Mouse (Mus musculus) cerebellum, postnatal 36 days (tissue): Measurements from ENCODE around the gene Palmd.

Experiments used
- DNase-seq, 2 experiments: peaks; one replicate each; pipeline ENCODE4 v3.0.0; 2021 to 2022; ENCODE audit warnings: mixed read lengths in 2 of 2

Palmd gene

DNA sequence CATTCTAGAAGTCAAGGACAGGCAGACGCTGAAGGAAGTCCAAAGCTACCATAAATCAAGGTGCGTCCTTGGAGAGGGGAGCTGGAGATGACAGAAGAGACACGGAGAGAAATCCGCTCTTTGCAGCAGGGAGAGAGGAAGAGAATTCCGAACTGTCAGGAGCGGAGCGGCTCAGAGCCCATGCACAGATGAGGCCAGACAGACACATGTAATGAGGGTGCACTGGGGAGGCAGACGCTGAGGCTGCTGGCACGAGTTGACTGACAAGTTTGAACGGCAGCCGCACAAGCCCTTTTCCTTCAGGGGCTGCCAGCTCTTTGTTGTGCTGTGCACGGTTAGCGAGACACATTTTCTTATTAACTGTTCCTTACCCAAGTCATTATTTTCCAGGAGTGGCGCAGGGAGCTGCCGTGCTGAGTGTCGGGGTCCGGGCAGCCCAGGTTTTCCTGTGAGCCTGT is at the start of gene Palmd:
Gene Palmd (minus strand): TSS at position 448 of the 458 bp plus-strand sequence.
- peak; percentile 4 to 5 for DNase-seq

DNA sequence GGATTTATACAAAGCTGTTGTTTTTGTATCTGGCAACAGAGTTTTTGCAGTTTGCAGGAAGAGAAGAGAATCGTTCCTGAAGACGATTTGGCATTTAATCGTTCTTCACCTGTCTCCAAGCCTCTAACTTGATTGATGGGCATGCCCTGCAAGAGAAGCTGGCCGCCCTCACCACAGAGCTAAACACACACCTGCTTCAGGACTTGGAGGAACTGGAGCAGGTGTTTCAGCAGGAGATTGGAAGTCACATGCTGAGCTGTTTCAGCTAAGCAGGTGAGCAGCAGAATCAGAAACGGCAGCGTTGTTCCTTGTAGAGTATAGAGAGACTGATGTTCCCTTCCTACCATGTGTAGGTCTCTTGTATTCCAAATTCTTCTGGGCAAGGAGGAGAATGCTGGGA is 41.4 kb upstream of the Palmd start:
- no peak for DNase-seq

DNA sequence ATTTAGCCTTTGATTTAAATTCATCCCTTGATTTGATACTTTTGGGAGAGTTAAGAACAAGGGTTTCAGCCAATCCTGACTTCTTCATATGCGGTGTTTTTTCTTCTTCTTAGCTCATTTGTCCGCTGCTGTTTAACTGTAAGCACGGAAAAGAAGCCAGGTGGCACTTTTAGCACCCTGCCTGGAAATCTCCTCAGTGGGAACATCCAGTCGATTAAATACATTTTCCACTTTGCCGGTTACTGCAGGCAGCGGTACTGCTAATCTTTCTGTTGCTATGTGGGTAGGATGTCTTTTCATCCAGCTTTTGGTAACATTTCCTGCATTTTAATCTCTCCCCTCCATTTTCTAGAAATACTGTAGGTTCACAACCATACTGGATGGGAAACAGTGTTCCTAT is 38.6 kb upstream of the Palmd start:
- no peak for DNase-seq

DNA sequence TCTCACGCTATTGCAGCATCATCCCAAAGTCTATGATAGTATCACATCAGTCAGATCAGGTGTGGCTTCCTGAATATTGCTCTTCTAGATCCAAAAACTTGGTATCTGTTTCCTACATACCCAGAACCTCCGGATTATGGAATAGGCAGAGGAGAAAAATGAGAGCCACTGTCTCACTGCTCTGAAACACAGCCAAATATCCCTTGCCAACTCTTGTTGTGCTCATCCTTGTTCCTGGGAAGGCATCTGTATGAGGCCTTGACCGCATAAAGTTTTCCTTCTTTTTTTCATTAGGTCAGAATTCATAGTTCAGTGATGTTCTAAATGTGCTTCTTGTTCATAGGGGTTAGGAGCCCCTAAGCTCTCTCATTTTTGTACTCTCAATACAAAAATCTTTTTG is 37.8 kb upstream of the Palmd start:
- DNase-seq, result no peak

DNA sequence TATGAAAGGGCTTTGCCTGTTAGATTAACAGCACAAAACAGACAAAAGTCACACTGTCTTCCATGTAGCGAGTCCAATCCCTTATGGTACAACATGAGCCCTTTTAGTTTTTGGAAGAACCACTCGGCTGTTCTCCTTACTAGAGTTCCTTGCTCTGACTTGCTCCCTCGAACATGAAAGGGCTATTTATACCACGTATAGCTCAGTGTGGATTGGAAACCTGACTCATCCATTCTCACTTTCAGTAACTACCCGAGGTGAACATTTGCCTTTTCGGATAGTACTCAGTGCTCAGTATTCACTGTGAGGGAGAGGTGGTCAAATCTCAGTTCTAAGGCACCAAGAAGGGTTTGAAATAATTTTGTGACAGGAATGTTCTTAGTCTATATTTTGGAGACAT is 34.6 kb upstream of the Palmd start:
- DNase-seq, result no peak

DNA sequence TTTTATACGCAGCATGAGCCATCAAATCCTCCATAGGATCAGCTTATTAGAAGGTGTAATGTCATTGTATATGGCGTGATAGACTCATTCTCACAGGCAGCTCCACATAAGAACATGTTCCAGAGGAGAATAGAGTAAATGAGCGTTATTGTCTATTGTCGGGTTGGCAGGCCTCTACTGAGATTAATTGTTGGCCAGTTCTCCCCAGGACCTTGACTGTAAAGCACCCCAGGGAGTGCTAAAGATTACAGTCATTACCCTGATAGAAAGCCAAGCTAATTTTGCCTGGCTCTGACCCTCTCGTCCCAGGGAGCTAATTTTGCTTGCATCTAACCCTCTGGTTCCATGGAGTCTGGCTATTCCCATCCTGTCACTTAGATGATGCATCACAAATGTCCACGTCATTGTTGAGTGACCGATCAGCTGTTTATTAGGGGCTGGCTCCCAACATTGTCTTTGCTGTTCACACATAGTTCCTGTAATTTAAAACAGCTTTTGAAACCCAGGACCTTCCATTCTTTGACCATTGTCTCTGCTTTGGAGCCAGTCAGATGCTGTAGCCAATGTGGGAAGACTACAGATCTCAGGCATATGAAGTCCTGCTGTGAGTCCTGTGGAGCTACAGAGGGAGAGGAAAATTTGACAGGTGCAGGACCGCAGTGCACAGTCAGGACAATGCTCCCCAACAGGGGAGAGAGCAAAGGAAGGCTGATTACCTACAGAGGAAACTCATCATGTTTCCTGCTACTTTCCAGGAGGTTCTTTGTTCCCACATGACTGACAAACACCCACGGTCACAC is 33.1 kb upstream of the Palmd start:
- DNase-seq, result no peak

DNA sequence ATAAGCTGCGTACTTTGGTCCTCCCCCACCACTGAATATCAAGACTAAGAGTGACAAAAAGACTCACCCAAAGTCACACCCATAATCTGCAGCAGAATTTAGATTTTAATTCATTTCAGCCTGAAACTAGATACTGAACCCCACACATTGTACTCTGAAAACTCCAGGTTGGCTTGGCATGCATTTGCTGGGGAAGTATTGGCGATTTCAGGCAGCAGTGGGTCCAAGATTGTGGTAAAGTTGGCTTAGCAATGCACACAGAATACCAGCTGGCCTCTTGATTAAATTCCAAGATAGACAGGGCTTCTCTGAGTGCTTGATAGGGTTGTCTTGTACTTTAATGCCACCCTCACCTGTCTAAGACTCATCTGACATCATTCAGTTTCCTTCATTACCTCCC is 24.2 kb upstream of the Palmd start:
- no peak for DNase-seq

DNA sequence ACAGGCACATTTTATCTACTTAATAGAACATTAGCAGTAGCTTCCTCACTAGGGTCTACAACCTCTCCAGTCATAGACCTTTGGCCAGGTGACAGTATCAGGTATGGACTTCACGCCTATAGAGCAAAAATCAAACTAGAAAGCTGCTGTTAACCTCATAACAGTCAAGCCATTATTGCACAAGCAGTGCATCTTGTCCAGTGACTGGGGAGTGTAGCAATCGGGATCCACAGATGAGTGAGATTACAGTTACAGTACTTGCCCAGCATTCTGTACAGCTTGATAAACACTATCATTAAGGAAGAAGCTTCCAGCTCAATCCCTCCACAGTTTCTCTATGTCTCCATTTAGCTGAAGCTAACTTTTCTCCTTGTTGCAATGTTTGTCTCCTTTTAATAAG is 22.4 kb upstream of the Palmd start:
- DNase-seq, result no peak

DNA sequence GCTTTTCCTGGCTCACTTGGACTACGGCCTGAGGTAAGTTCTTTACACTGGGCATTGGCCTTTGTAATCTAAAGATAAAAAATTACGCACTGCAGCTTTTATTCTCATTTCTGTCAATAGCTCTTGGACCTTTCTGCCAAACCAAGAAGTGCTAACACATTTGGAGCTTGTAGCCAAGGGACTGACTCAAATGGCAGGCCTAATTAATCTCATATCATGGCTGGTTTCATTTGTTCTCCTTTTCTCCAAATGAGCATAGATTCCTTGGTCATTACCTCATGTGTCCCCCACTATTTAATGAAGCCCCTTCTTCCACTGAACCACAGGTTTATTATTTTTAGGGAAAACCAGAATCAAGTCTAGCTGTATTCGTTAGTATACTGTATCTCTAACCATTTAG is 19.4 kb upstream of the Palmd start:
- DNase-seq, result no peak

DNA sequence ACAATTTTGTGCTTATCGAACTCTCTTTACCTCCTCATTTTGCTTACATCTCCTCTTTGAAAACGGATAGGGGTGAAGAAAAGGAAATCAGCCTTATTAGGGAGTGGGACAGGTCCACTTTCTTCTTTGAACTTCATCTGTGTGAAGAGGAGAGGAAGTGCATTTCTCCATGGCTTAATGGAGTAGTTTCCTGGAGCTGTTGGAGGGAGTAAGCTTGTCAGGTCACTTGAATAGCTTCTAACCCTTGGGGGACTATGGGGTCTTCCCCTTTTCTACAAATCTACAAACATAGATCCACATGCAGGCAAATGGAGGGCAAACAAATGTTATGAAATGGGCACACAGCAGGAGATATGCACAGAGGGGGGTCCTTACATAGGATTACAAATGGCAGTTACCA is 17.7 kb upstream of the Palmd start:
- DNase-seq, result no peak

DNA sequence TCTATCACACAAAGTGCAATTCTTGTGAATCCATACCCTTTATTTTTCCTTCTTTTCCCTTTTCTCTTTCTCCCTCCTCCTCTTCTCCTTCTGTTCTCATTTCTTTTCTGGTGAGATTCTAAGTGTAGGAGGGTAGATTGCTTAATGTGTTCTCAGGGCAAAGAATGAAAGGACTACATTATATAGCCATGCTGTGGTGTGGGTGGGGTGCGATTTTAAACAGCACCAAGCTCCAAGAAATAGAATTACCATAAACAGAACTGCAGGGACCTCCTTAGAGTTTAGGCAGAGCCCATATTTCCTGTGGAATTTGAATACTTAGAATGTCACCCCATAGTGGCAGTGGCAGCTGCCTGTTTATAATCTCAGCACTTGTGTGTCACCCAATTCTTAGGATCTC is 17.0 kb upstream of the Palmd start:
- no peak for DNase-seq

DNA sequence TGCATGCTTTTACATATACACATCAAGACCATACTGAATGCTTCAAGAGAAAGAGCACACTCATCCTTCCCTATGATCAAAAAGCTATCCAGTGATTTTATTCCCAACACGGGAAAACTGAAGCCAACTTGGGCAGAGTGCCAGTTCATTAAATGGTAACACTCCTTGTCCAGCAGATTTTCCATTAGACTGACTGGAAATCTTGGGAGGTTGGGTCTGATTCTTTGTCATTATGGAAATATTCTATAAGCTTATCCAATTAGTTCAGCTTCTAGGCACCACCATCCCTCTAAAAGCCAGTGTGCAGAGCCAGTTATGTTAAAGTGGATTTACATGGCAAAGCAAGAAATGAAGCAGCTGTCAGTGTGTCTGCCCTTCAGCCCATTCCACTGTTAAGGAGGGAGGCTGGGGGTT is 16.3 kb upstream of the Palmd start:
- DNase-seq, result no peak

DNA sequence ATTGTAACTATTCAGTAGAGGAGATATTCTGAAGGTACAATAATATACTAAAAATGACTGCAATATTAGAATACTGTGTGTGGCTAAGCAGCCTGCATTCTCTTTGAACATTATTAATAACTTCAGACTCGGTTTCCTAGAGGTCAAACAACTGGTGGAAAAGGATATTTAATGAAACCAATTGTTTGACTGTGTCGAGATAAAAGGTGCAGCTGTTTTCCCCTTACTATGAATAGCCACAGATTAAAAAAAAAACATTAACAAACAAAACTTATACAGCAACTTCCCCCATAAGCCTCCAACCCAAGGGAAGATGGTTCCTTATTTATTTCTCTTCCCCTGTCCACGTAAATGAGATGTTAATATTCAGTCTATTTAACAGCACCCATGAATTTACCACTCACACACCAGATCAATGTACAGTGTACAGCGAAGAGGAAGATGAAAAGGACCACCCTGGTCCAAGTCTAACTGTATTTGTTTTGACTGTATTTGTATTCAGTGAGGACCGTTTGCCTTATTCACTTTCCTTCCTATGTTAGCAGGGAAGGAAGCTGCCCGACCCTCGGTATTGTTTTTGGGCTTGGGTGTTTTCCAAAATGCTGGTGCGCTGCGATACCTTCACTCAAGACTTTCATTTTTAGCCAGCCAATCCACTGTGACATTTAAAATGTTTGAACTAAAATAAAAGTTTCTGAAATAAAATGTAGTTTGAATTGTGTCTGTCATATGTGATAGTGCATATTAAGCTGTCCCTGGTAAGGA is 13.2 kb upstream of the Palmd start:
- no peak for DNase-seq

DNA sequence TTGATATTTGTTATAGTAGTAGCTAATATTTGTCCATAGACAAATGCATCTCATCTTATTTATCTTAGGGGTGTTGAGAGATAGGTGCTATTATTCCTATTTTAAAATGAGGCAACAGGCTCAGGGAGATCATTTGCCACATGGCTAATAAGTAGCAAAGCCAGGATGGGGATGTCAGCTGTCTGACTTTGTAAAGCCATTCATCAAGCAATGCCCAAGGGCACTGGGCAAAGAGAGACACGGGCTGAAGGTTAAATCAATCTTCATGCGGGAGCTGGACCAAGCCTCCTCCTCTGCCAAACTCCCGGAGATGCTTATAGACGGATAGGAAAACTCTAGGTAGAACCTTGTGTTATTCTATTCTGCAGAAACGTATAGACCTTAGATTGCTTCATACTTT is 999 bp upstream of the Palmd start:
- no peak for DNase-seq

DNA sequence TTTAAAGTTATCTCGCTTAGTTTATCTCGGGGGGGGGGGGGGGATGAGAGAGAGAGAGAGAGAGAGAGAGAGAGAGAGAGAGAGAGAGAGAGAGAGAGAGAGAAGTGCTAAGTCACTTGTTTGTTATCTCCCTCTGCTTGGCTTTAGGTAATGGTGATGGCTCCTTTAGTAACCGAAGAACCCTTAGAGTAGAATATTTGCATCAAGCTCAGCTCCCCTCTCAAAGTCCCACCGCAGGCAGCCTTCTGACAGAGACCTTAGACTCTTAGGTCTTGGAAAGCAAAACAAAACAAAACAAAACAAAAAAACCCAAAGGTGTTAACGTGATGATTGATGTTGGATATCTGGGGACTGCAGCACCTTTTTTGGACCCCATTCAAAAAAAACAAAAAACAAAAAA is 216 bp upstream of the Palmd start:
- DNase-seq, result no peak

DNA sequence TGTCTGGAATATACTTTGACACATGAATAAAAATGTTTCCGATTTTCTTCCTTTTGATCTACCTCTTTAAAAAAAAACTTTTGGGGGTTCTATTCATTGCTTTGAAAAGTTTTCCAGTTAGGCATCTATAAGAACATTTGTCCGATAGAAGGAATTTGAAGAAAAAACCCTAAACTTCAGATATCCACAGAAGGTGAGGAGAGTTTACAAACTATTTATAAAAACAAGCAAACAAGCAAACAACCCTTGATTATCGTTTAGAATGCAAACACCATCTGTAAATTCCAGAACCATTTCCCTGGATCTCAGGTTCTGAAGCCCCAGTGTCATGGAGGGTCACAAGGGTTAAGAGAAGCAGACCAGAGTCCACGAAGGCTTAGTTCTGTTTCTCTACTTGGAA is 820 bp downstream of the Palmd start, which contains the start of gene 4930455H04Rik:
Gene 4930455H04Rik (plus strand): TSS at position 301 of the 400 bp plus-strand sequence.
- no peak for DNase-seq

DNA sequence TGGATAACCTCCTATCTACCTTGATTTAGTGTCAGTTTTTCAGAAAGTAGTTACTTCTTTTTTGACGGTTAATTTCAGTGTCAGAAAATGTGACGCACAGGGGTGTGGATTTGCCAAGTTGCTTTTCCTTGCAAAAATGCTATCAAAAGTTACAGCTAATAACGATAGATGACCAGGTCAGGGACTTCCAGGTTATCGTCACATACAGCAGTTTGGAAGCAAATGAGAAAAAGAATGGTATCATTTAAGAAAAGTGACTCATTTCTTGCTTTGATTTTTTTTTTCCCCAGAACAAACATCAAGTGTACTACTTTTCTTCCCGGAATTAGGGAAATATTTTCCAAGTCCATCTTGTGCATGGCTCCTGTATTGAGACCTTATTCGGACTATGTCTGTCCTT is 1.4 kb downstream of the Palmd start:
- no peak for DNase-seq

DNA sequence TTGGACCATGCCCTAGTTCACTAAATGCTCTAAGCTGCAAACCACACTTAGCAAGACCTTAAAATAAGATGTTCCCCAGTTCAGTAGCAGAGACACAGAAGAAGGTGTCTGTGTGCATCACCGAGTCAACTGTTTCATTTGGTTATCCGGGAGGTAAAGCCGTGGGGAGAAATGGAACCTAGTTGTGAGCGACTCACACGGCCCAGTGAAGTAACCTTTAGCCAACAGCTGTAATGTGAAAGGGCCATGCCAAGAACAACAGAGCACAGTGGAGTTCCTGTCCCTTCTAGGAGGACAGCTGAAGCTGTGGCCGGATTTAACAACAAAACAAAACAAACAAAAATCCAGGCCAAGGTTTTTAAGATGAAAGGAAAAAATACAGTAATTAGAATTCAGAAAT is 2.0 kb downstream of the Palmd start:
- no peak for DNase-seq

DNA sequence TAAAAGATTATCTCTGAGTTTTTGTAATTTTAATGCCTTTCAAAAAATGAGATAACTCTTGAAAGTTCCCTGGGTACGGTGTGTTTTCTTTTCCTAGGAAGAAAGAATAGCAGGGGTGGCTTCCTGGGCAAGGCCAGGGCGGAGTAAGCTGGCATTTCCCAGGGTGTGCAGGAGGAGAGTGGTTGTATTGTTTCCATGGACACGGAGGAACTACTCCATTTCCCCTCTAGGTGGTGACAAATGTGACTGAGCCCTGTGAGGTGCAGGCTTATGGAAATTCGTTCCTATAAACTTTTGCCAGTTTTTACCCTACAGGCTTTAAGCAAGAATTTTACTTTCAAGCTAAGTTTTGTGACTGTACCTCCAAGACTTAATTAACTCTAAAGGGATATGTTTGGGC is 2.6 kb downstream of the Palmd start:
- no peak for DNase-seq

DNA sequence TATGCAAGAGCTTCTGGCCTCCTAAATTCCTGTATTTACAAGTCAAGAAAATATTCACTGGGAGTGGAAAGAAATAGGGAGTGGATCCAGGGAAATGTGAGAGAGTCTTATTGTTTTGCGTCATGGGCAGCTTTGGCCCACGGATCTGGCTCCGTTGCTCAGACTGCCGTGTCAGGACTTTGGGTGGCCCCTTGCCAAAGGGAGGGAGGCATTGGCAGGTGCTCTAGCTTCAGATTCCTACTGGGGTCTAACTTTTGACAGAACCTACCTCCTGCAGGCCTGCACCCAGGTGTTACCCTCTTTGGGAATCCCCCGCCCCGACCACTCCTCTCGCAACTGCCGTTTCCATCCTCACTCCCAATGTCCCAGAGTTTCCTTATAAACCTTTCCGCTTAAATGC is 4.4 kb downstream of the Palmd start:
- no peak for DNase-seq

DNA sequence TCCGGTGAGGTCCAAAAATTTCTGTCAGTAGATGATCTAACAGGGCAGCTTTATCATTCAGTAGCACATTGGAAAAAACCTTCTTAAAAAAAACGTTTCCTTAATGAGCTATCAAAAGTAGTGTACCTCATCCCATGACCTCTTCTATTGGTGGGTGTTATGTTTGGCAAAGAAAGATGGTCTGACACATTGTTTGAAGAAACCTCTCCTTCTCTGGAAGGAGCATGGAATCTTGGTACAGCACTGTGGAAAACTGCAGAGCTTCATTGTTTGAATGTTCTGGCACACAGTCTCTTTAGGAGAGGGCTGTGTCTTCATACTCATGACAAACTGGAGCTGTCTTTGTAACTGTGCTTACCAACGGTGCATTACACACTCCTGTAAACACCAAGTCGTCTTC is 5.6 kb downstream of the Palmd start:
- no peak for DNase-seq

DNA sequence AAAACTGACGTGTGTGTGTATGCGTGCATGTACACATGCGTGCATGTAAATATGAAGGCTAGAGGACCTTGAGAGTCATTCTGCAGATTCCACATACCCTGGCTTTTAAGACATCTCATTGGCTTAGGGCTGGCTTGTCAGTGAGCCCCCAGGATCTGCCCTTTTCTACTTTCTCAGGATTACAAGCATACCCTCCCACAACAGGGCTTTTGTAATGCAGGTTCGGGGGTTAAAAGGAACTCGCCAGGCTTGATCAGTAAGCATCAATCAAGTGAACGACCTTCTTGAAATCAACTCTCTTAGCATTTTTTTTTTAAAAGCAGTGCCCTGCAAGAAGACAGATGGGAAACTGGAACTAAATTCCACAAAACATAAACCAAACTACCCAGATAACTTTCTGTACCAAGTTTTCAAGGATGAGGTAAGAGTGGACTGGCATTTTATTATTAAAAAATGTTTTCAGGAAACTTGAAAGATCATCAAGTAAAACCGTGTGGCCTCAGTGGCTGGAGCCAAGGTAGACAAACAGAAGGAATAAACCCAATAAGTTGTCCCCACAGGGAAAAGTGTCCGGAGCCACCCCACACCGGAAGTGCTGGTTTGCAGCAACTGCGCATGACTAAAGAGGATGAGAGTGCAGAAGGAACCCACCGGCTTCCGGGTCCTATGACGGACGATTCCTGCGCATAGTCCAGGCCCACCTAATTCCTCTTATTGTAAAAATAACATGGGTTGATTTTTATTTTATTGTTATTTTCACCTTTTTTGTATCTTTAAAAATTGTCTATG is 7.2 kb downstream of the Palmd start:
- DNase-seq, result no peak

DNA sequence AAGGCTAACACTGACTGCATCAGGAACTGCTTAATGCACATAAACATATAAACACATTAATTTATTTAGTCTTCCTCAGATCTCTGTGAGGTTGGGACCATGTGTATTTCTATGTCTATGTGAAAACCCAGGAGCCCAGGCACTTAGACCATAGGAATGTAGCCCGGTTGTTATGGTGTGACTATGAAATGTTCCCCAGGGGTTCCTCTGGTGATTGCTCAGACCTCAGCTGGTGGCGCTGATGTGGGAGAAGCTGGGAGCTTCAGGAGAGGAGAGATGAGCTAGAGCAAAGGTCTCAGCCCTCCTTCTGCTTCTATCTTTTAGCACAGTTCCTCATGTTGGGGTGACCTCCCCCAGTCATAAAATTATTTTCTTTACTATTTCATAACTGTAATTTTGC is 8.4 kb downstream of the Palmd start:
- no peak for DNase-seq

DNA sequence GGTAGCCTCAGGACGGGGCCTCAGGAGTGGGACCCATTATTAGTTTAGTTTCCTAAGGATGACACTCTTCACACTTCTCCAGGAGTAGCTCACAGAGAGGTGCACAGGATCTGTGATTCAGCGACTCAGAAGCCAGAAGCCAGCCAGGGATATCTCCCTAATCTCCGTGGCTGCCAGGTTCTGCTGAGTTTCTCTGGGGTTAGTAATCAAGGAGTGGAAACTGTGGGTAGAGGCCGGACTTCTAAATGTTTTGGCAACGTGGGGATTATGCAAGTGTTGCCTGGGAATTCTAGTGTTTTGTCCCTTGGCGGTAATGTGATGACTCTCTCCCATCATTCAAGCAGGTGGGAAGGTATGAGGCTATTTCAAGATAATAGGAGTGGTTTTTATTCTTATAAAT is 13.7 kb downstream of the Palmd start:
- DNase-seq, result no peak
